Mouse (Mus musculus) testis, adult 2 months (tissue): ENCODE measurements around the gene Fgl2. TPM values are rescaled to one million over a fixed set of nuclear protein-coding genes. Genes with fewer than 3 reads are reported as not detected.

ENCODE experiments used
- H3K27ac ChIP-seq: fragments of 200-500 bp; 2 replicates; pipeline ENCODE4 v1.5.1; 2012; ENCODE audit warnings: low read depth, low read length; ENCODE audit not compliant: control insufficient read depth, insufficient read depth
- H3K27me3 ChIP-seq: fragments of 200-500 bp; 2 replicates; pipeline ENCODE4 v1.6.1; 2012; ENCODE audit warnings: mild to moderate bottlenecking, low read length, moderate library complexity; ENCODE audit not compliant: control insufficient read depth, insufficient read depth
- H3K36me3 ChIP-seq: fragments of 200-500 bp; 2 replicates; pipeline ENCODE4 v1.6.1; 2012; ENCODE audit warnings: mild to moderate bottlenecking, low read length; ENCODE audit not compliant: control insufficient read depth, insufficient read depth
- H3K4me1 ChIP-seq: fragments of 200-500 bp; 2 replicates; pipeline ENCODE4 v1.6.1; 2012; ENCODE audit warnings: low read length; ENCODE audit not compliant: control insufficient read depth, insufficient read depth
- H3K4me3 ChIP-seq: fragments of 200-500 bp; 2 replicates; pipeline ENCODE4 v1.5.1; 2012; ENCODE audit warnings: low read depth, mild to moderate bottlenecking, low read length, moderate library complexity, mixed read lengths; ENCODE audit not compliant: control insufficient read depth
- CTCF ChIP-seq: fragments of 200-500 bp; IDR thresholded peaks from 2 replicates; pipeline ENCODE4 v1.5.1; 2012; ENCODE audit warnings: low read depth, mild to moderate bottlenecking, inconsistent platforms, low read length, moderate library complexity; ENCODE audit not compliant: control insufficient read depth, insufficient read depth, insufficient replicate concordance
- POLR2A ChIP-seq: fragments of 200-500 bp; IDR thresholded peaks from 2 replicates; pipeline ENCODE4 v1.6.1; 2012; ENCODE audit warnings: low read depth, mild to moderate bottlenecking, inconsistent platforms, low read length, moderate library complexity; ENCODE audit not compliant: control insufficient read depth
- polyA plus RNA-seq: library from polyadenylated mRNA; depleted of rRNA; stranded (reverse); fragments of >200 nt; gene quantifications from 2 replicates; pipeline ENCODE4 v1.2.3, GENCODE M21; 2012

The Fgl2 gene
- polyA plus RNA-seq, 1 experiment: 10.0 TPM

- no peaks in the 10 kb centered on the region for H3K36me3 ChIP-seq
- TF ChIP-seq CTCF (no peak), POLR2A (no peak)
- no peaks in the 10 kb centered on the region for H3K27me3 ChIP-seq
These were observed 12.0 kb downstream of the Fgl2 start for GRCm38 (mm10) chr5:21384252-21384960.

GRCm38 (mm10) chr5:21384976-21385375 lies 12.5 kb downstream of the Fgl2 start:
- Histone ChIP-seq H3K27me3 (no peaks in the 10 kb centered on the region), H3K27ac (no peak overlapping the region), H3K4me3 (no peak overlapping the region), H3K36me3 (no peaks in the 10 kb centered on the region), H3K4me1 (peaks cover 13% of the 10 kb centered on the region)
- TF ChIP-seq CTCF (no peak), POLR2A (no peak)

More at GRCm38 (mm10) chr5:21384252-21384960, 12.0 kb downstream of the Fgl2 start:
- H3K4me1 ChIP-seq: peaks cover 13% of the 10 kb centered on the region
- H3K4me3 ChIP-seq: no peak overlapping the region
- no peak overlapping the region for H3K27ac ChIP-seq

DNA sequence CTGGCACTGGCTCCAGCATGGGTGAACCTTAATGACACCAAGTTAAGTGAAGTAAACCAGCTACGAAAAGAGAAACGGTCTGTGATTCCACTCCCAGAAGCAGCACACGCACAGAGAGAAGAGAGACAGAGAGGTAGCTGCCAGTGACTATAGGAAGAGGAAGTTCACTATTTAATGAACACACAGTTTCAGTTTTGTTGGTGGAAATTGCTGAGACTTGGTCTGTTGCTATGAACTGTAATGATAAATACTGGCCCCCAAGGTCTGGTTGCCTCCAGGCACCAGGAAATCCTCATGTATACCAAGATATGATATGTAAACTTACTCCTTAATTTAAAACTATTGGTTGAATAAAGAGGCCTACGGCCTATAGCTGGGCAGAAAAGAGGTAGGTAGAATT lies 14.0 kb downstream of the Fgl2 start:
- TF ChIP-seq POLR2A (no peak), CTCF (no peak)
- no peaks in the 10 kb centered on the region for H3K27me3 ChIP-seq
- no peaks in the 10 kb centered on the region for H3K36me3 ChIP-seq
- H3K4me1 ChIP-seq: peaks cover 13% of the 10 kb centered on the region
- H3K4me3 ChIP-seq: no peak overlapping the region
- no peak overlapping the region for H3K27ac ChIP-seq

DNA sequence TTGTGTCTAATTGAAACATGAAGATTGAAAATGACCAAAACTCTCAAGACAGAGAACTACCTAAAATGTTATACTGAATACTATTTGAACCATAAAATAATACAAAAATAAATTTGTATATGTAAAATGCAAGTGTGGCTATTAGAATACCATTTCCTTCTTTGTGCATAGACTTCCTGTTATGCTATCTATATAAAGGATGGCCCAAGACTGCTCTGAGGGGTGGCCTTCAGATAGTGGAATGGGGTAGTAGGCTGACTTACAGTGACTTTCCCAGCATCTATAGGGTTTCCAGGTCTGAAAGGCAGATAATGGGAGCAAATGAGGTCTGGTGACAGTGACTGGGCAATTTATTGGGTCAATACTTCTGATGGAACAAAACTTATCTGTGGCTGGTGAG lies 14.9 kb downstream of the Fgl2 start:
- Histone ChIP-seq H3K27me3 (no peaks in the 10 kb centered on the region), H3K27ac (no peak overlapping the region), H3K4me1 (peaks cover 13% of the 10 kb centered on the region), H3K36me3 (no peaks in the 10 kb centered on the region), H3K4me3 (no peak overlapping the region)
- no peak for TF ChIP-seq POLR2A
- TF ChIP-seq CTCF: no peak

- H3K27ac ChIP-seq: no peak overlapping the region
- peaks cover 5% of the 10 kb centered on the region for H3K4me1 ChIP-seq
- H3K36me3 ChIP-seq: no peaks in the 10 kb centered on the region
- no peaks in the 10 kb centered on the region for H3K27me3 ChIP-seq
- H3K4me3 ChIP-seq: no peak overlapping the region
- TF ChIP-seq CTCF (no peak), POLR2A (no peak)
These were observed 16.4 kb downstream of the Fgl2 start for GRCm38 (mm10) chr5:21388855-21389254.

DNA sequence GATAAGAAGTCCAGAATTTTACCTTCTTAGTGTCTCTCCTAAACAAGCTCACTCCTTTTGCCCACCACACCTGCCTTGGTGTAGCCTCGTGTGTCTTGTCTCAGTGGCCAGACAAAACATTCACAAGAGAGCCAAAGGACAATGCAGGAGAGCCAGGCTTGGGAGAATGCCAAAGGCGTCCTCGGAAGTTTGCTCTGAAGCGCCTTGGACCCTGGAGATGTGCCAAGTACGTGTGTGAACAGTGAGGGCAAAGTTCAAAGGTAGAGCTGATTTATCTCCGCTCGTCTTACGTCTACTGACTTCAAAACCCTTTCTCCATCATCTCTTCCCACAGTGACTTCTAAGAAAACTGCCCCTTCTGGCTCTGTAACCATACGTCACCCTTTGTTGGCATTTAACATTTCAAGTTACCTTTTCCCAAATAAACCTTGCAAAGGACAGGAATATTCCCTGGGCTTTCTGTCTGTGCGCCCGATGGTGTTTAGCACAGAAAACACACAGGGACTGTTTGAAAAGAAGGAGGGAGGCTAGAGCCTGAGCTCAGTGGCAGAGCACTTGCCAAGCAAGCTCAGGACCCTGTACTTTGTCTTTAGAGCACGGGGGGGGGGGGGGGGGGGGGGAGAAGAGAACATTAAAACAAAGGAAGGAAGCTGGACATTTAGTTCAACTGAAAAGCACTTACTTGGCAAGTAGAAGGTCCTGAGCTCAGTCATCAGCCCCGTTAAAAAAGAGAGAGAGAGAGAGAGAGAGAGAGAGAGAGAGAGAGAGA lies 19.4 kb downstream of the Fgl2 start:
- no peaks in the 10 kb centered on the region for H3K27me3 ChIP-seq
- no peak overlapping the region for H3K4me3 ChIP-seq
- H3K4me1 ChIP-seq: no peaks in the 10 kb centered on the region
- no peaks in the 10 kb centered on the region for H3K36me3 ChIP-seq
- TF ChIP-seq CTCF (no peak), POLR2A (no peak)
- no peak overlapping the region for H3K27ac ChIP-seq

- Histone ChIP-seq H3K36me3 (no peaks in the 10 kb centered on the region), H3K27me3 (no peaks in the 10 kb centered on the region), H3K4me1 (no peaks in the 10 kb centered on the region), H3K4me3 (no peak overlapping the region), H3K27ac (no peak overlapping the region)
- TF ChIP-seq POLR2A (no peak), CTCF (no peak)
These were observed 22.1 kb downstream of the Fgl2 start for GRCm38 (mm10) chr5:21394562-21394961.
